Comparison of ENCODE assay signal across 22 mouse cellular contexts in genomic region chr7:29541186-29541585, GRCm38 (mm10).
"Had no signal": no experiment of that assay in that cellular context is flagged by ENCODE, and none has a peak within 500 bp of the region (broad histone marks: within the 10 kb centered on the region; RNA-seq: fewer than 3 reads in every experiment).

No protein-coding gene starts in this region.

- H3K4me1 ChIP-seq: heart, embryonic 10.5 days; heart, embryonic 12.5 days; hindbrain, embryonic 10.5 days; hindbrain, embryonic 12.5 days; intestine, embryonic 15.5 days; limb, embryonic 13.5 days; limb, embryonic 15.5 days; liver, embryonic 12.5 days had no signal

- H3K27me3 ChIP-seq: hindbrain, embryonic 12.5 days; intestine, embryonic 15.5 days; limb, embryonic 13.5 days; limb, embryonic 15.5 days; liver, embryonic 12.5 days had no signal

- H3K9ac ChIP-seq: heart, embryonic 12.5 days; hindbrain, embryonic 12.5 days; hindbrain, embryonic 14.5 days; intestine, embryonic 15.5 days; limb, embryonic 13.5 days; limb, embryonic 15.5 days; liver, embryonic 12.5 days; liver, embryonic 14.5 days had no signal

- H3K4me3 ChIP-seq: heart, embryonic 10.5 days; heart, embryonic 12.5 days; hindbrain, embryonic 10.5 days; hindbrain, embryonic 12.5 days; intestine, embryonic 15.5 days; layer of hippocampus, adult 2 months; limb, embryonic 13.5 days; limb, embryonic 15.5 days; liver, embryonic 12.5 days had no signal

- H3K36me3 ChIP-seq: heart, embryonic 10.5 days; heart, embryonic 12.5 days; hindbrain, embryonic 10.5 days; hindbrain, embryonic 12.5 days; intestine, embryonic 15.5 days; limb, embryonic 13.5 days; limb, embryonic 15.5 days; liver, embryonic 12.5 days had no signal

- DNase-seq: gastrocnemius, postnatal 14 days; gastrocnemius, postnatal 36 days; heart, adult 11 months; heart, postnatal 10 days; kidney, adult 18-20 months; kidney, adult 8-10 months; kidney, postnatal 10 days; kidney, postnatal 25 days; kidney, postnatal 4 days; layer of hippocampus, postnatal 36 days; left cerebral cortex, postnatal 4 days had no signal

- H3K27ac ChIP-seq: heart, embryonic 10.5 days; hindbrain, embryonic 10.5 days; hindbrain, embryonic 12.5 days; hindbrain, embryonic 14.5 days; intestine, embryonic 15.5 days; layer of hippocampus, adult 2 months; limb, embryonic 13.5 days; limb, embryonic 15.5 days; liver, embryonic 12.5 days; liver, embryonic 14.5 days had no signal

- H3K9me3 ChIP-seq: heart, embryonic 10.5 days; hindbrain, embryonic 10.5 days; intestine, embryonic 15.5 days; limb, embryonic 13.5 days; limb, embryonic 15.5 days had no signal
